Mouse (Mus musculus): ENCODE data around the gene Lrrc3c. TPM values are rescaled to one million over a fixed set of nuclear protein-coding genes. Genes with fewer than 3 reads are reported as not detected.
"Not testable (repeated sequence)": the region's sequence is repeated elsewhere in the genome, so short reads cannot be mapped to it uniquely, and the experiment has no call there.

Lrrc3c gene
- polyA plus RNA-seq, 1 experiment, result not detected

DNA sequence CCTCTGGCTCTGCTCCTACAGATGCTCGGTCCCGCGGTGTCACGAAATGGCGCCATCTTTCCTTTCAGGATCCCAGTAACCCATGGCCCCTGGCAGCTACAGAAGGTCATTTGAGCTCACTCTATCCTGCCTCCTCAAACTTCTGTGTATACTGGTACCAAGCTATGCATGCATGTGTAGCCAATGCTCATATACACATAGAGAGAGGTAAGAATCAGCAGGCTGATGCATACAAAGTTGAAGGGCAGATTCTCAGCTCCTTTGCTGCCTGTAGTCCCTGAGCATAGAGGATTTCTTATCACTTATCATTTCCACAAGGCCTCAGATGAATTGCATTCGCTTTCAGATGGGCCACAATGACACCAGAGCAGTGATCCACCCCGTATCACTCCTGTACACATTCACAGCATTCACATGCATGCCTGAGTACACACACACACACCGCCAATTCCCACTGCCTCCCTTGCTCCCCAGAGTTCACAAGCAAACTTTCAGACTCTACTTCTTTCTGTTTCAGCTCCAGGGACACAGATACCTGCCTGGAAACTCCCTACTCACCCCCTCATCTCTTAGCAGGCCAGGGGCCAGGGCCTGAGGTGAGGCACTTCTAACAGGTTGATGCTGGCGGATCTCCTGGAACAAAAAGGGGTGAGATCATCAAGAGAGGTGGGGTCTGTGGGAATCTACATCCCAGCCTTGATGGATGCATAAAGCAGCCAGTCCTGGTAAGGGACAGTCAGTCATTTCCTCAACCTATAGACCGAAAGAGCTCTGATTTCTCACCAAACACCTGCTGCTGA lies 27.7 kb downstream of the Lrrc3c start, which contains the start of the genes Gm12355 and Gsdma3:
Gm12355 (minus strand) TSS at position 51 of the 800 bp plus-strand sequence.
Gsdma3 (plus strand) TSS at position 750 of the 800 bp plus-strand sequence.
- Histone ChIP-seq H3K4me3 (replicated peaks; ENCODE audit: control insufficient read depth, low read depth, low read length) (no peak within 1 kb of the TSS), H3K27ac (ENCODE audit: control insufficient read depth, insufficient read depth, low read depth, low read length, poor library complexity) (no peak within 1 kb of the TSS), H3K4me1 (ENCODE audit: control insufficient read depth, insufficient read depth, low read length) (no peaks in the 10 kb centered on the region)
- no peak for TF ChIP-seq POLR2A (IDR thresholded peaks at IDR 0.05; ENCODE audit: borderline replicate concordance, control insufficient read depth, low read depth, low read length)
- WGBS, result 86% methylated on average over 10 of the region's 10 CpGs

GRCm38 (mm10) chr11:98628706-98629105 lies 30.6 kb downstream of the Lrrc3c start:
- no peak overlapping the region for H3K27ac ChIP-seq (ENCODE audit: control insufficient read depth, insufficient read depth, low read depth, low read length, poor library complexity)
- WGBS, result 92% methylated on average over 3 of the region's 3 CpGs
- H3K4me3 ChIP-seq (replicated peaks; ENCODE audit: control insufficient read depth, low read depth, low read length), result no peak overlapping the region
- no peak for TF ChIP-seq CTCF (IDR thresholded peaks at IDR 0.05; ENCODE audit: control insufficient read depth, insufficient read depth, low read length)
- TF ChIP-seq POLR2A (IDR thresholded peaks at IDR 0.05; ENCODE audit: borderline replicate concordance, control insufficient read depth, low read depth, low read length), result no peak
- H3K4me1 ChIP-seq (ENCODE audit: control insufficient read depth, insufficient read depth, low read length), result no peaks in the 10 kb centered on the region

GRCm38 (mm10) chr11:98630646-98631045 lies 32.6 kb downstream of the Lrrc3c start:
- Histone ChIP-seq H3K4me1 (ENCODE audit: control insufficient read depth, insufficient read depth, low read length) (no peaks in the 10 kb centered on the region), H3K27ac (ENCODE audit: control insufficient read depth, insufficient read depth, low read depth, low read length, poor library complexity) (no peak overlapping the region), H3K4me3 (replicated peaks; ENCODE audit: control insufficient read depth, low read depth, low read length) (no peak overlapping the region)
- TF ChIP-seq CTCF (IDR thresholded peaks at IDR 0.05; ENCODE audit: control insufficient read depth, insufficient read depth, low read length), result no peak
- no peak for TF ChIP-seq POLR2A (IDR thresholded peaks at IDR 0.05; ENCODE audit: borderline replicate concordance, control insufficient read depth, low read depth, low read length)
- 76% methylated on average over 5 of the region's 5 CpGs for WGBS

DNA sequence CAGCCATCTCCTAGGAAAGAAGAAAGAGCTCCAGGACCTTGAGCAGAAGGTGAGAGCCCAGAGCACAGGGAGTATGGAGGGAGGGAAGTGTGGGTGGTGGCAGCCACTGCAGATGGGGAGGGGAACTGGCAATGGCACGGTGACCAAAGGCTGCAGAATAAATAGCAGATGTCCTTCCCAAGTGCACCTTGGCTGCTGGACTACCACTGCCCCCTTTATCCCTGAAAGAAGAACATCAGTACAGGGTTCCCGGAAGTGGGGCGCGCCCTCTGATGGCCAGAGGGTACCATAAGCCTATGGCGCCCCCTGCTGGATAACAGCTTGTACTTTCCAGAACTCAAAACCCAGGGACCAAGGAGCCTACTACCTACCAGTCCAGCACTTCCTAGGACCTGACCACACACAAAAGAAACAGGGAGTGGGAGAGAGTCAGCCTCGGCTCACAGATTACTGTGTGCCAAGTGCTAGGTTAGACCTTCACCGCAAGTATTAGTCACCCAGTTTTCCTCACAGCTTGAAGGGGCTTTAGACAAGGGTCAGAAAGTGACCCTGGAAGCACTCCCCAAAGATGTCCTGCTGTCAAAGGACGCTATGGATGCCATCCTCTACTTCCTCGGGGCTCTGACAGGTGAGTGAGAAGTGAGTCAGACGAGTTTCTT lies 37.4 kb downstream of the Lrrc3c start:
- not testable (repeated sequence) for H3K27ac ChIP-seq (ENCODE audit: control insufficient read depth, insufficient read depth, low read depth, low read length, poor library complexity); H3K4me3 ChIP-seq (replicated peaks; ENCODE audit: control insufficient read depth, low read depth, low read length); H3K4me1 ChIP-seq (ENCODE audit: control insufficient read depth, insufficient read depth, low read length)
- 29% methylated on average over 10 of the region's 10 CpGs for WGBS

- Histone ChIP-seq H3K4me1 (ENCODE audit: control insufficient read depth, insufficient read depth, low read length) (no peaks in the 10 kb centered on the region), H3K27ac (ENCODE audit: control insufficient read depth, insufficient read depth, low read depth, low read length, poor library complexity) (no peak overlapping the region), H3K4me3 (replicated peaks; ENCODE audit: control insufficient read depth, low read depth, low read length) (no peak overlapping the region)
- 58% methylated on average over 1 of the region's 1 CpGs for WGBS
- TF ChIP-seq CTCF (IDR thresholded peaks at IDR 0.05; ENCODE audit: control insufficient read depth, insufficient read depth, low read length) (no peak), POLR2A (IDR thresholded peaks at IDR 0.05; ENCODE audit: borderline replicate concordance, control insufficient read depth, low read depth, low read length) (no peak)
These were observed 39.4 kb downstream of the Lrrc3c start for GRCm38 (mm10) chr11:98637501-98637900.

DNA sequence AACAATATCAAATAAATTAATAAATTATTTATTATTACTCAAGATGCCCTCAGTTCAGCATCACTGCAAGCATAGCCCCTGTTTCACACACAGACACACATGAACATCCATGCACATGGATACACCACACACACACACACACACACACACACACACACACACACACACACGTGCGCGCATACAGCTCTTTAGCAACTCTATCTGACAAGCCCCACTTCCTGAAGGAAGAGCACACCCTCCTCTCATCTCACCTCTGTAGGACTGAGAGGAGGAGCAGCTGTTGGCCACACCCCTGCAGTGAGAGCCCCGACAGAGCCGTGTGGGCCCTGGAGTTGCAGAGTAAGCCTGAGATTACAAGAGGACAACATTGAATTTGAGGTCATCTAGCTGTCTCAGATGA lies 42.0 kb downstream of the Lrrc3c start:
- no peak overlapping the region for H3K27ac ChIP-seq (ENCODE audit: control insufficient read depth, insufficient read depth, low read depth, low read length, poor library complexity)
- no peak overlapping the region for H3K4me3 ChIP-seq (replicated peaks; ENCODE audit: control insufficient read depth, low read depth, low read length)
- 48% methylated on average over 5 of the region's 5 CpGs for WGBS

GRCm38 (mm10) chr11:98644757-98645156 lies 46.7 kb downstream of the Lrrc3c start:
- Histone ChIP-seq H3K4me3 (replicated peaks; ENCODE audit: control insufficient read depth, low read depth, low read length) (no peak overlapping the region), H3K27ac (ENCODE audit: control insufficient read depth, insufficient read depth, low read depth, low read length, poor library complexity) (no peak overlapping the region), H3K4me1 (ENCODE audit: control insufficient read depth, insufficient read depth, low read length) (no peaks in the 10 kb centered on the region)
- WGBS, result 80% methylated on average over 3 of the region's 3 CpGs
- TF ChIP-seq POLR2A (IDR thresholded peaks at IDR 0.05; ENCODE audit: borderline replicate concordance, control insufficient read depth, low read depth, low read length) (no peak), CTCF (IDR thresholded peaks at IDR 0.05; ENCODE audit: control insufficient read depth, insufficient read depth, low read length) (no peak)

More for the DNA sequence above, 42.0 kb downstream of the Lrrc3c start:
- H3K4me1 ChIP-seq (ENCODE audit: control insufficient read depth, insufficient read depth, low read length), result no peaks in the 10 kb centered on the region
- TF ChIP-seq POLR2A (IDR thresholded peaks at IDR 0.05; ENCODE audit: borderline replicate concordance, control insufficient read depth, low read depth, low read length) (no peak), CTCF (IDR thresholded peaks at IDR 0.05; ENCODE audit: control insufficient read depth, insufficient read depth, low read length) (no peak)

GRCm38 (mm10) chr11:98645946-98646345 lies 47.9 kb downstream of the Lrrc3c start:
- TF ChIP-seq CTCF (IDR thresholded peaks at IDR 0.05; ENCODE audit: control insufficient read depth, insufficient read depth, low read length) (no peak), POLR2A (IDR thresholded peaks at IDR 0.05; ENCODE audit: borderline replicate concordance, control insufficient read depth, low read depth, low read length) (no peak)
- WGBS, result 75% methylated on average over 2 of the region's 2 CpGs

More at GRCm38 (mm10) chr11:98645946-98646345, 47.9 kb downstream of the Lrrc3c start:
- H3K27ac ChIP-seq (ENCODE audit: control insufficient read depth, insufficient read depth, low read depth, low read length, poor library complexity), result no peak overlapping the region
- H3K4me1 ChIP-seq (ENCODE audit: control insufficient read depth, insufficient read depth, low read length), result no peaks in the 10 kb centered on the region
- H3K4me3 ChIP-seq (replicated peaks; ENCODE audit: control insufficient read depth, low read depth, low read length), result no peak overlapping the region

Data from bone marrow, adult 2 months (tissue).